Mouse (Mus musculus) lung, postnatal 14 days (tissue): ENCODE data around the gene Per2.

ENCODE experiments used
- DNase-seq: peaks from one replicate; pipeline ENCODE4 v3.0.0; 2021

Gene Per2

DNA sequence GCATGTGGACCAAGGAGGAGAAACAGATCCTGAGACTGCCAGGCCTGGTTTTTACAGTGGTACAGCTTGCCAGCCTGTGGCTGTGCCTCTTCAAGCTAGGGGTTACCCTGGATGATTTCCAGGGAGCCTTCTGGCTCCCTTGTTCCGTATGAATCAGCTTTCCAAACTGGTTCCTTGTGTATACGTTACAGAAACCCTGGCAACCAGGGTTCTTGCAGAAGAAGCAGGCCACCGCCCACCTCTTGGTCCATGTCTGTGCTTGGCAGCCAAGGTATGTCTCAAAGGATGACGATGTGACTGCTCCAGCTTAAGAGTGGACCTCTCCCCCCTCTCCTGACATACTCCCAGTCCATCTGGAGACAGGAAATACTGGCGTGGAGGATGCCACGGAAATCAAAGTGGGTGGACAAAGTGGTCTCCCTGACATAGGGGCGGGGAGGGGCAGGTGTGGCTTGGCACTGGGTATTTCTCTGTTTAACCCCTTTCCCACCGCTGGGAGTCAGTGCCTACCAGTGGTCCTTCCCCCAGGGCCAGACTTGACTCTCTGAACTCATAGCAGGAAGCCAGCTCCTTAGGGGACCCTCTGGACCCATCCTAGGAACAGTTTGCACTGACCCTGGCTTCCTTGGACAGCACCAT, 782 bp downstream of the Per2 start:
- DNase-seq: peak; percentile 71

DNA sequence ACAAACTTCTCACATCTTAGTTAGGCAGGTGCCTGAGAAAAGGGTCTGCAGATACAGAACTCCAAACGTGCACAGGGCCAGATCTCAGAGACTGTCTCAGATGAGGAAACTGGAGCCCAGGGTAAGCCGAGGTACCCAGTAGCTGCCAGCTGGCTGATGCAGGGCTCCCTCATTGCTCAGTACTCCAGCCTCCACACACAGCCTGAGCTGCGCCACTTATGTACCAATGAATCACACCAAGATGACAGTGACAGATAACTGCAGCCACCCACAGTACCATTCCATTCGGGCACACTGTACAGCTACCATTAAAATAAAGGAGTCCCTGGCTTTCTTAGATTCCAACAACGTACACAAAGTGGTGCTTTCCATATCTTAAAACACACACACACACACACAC, 1.4 kb downstream of the Per2 start:
- no peak for DNase-seq

DNA sequence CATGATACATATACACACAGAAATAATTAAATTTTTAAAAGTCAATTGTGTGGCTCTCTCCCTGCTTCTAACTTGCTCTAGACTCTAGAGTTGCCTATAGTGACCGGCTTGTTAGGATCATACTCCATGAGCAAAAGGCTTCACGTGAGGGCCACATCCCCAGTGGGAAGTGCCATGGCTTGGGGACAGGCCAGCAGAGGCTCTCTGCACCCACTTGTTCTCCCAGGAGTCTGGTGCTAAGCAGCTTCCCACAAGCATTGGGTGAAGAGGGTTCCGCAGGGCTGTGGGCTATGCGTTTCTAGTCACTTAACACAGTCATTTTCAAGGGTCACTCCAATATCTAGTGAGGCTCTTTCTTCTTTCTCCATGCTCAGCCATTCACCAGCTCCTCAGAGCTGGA, 2.0 kb downstream of the Per2 start:
- no peak for DNase-seq

DNA sequence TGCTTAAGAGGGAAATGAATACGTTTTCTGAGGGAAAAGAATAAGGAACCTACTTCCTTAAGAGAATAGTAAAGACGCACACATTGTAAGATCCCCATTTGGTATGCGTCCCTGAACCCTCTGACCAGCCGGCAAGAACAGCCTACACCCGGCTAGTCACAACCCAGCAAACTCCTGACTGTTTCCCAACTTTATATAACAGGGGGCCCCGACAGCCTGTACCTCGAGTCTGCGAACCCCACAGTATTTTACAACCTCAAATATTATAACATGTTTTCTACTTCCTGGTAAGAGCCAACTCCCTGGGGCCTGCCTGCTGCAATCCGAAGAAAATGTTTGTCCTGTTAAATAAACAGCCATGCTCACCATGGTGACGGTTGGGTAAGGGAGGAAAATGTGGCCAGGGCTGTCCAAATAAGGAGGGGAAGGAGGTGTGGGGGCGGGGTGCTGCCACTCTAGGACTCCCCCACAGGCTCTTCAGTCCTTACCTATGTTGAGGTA, 2.8 kb downstream of the Per2 start:
- peak; percentile 81 for DNase-seq

DNA sequence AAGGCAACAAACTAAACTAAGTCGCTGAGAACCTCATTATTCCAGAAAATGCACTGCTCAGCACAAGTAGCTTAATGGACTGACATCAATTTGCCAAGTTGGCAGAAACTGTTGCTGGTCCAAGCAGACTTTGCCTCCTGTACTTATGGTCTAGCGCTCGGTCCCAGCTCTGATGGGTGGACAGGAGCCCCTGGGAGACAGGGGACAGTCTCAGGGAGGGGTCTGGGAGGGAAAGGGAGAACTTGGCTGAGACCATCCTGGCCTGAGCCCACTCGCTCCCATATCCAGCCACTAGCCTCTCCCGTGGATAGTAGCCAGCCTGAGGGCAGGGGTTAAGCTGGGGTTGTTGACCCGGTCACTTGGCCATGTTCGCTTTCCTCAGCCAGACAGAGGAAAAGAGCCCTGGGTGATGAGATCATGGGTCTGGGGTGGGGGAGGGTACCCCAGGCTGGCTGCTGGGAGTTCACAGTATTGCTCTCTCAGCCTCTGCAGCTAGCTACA, 3.4 kb downstream of the Per2 start:
- peak; percentile 67 for DNase-seq

DNA sequence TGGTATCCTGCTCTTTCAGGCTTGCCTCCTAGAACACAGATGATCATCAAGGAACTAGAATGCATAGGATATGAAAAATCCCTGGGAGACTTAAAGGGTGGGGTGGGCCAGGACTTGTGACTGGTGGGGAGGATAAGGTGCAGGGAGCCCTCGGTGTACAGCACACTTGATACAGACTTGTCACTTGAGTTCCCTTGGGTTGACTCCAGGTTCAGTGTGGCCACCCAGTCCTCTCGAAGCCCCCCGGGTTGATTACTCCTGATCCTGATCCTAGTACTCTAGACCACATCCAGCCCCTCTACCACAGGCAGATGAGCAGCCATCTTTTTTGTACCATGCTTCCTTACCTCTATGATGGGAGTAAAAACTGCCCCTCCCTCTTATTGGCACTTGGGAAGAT, 4.2 kb downstream of the Per2 start:
- DNase-seq: no peak

DNA sequence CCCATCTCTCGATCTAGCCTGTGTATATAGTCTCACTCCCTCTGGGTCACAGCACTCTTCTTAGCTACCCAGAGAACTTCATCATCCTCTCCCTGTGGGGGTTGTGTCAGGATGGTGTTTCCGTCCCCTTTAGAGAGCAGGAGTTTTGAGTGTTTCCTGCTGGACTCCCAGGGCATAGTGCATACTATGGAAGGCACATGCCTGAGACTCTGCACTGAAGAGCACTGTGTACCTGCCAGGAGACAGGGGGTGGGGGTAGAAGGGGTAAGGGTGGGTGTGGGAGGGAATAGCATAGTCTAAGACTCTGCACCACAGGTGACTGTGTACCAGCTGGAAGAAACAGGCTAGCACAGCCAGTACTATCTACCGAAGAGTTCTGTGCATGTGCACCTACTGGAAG, 4.8 kb downstream of the Per2 start:
- no peak for DNase-seq

DNA sequence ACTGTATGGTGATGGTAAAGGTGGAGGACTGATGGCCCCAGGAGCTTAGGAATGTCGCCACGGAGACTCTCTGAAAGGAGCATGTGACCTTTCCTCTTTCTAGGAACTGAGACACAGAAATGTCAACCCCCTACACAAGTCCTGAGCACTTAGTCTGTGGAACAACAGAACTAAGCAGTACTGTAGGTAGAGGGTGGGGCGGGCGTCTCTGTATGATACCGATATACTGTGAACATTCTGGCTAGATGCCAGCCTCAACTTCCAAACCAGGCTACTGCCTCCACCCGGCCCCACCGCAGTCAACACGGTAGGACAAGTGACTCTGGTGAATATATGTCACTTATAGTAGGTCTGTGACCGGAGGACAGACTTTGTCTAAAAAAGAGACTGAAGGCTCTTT, 5.2 kb downstream of the Per2 start:
- DNase-seq: no peak

DNA sequence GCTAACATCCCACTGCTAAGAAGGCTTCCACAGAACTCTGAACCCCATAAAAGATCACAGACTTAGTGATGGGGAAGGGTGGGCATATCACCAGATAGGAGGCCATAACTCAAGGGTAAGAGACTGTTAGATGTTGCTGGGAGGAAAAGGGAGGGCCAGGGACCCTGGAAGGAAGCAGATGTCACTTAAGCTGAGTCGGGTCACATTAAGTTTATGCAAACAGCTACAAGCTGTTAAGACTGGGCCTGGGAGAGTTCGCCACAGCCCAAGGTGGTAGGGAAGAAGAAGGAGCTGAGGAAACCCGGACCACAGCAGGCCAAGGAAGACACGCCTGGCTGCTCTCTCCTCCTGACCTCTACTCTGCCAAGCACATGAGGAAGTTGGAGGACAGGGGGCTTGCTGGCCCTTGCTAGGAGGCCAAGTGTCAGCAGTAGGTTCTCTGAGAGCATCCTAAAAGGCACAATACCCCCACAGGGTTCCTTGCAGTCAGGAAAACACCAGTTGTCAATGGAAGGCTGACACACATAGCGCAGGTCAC, 7.5 kb downstream of the Per2 start:
- DNase-seq: no peak

DNA sequence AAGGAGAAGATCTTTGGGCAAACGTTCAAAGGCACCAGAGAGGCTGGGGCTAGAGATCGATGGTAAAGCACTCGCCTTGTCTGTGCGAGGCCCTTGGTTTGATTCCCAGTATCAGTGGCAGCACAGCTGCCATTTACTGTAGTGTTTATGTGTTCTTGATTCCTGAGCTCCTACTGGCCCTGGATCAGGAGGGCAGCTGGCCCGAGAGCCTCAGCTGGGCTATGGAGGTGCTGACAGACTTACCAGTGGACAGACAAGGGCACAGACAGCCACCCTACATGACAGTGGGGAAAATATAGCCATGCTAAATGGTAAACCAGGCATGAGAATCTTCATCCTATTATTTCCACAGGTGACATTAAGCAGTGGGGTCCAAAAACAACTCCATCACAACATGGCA, 8.3 kb downstream of the Per2 start:
- no peak for DNase-seq

DNA sequence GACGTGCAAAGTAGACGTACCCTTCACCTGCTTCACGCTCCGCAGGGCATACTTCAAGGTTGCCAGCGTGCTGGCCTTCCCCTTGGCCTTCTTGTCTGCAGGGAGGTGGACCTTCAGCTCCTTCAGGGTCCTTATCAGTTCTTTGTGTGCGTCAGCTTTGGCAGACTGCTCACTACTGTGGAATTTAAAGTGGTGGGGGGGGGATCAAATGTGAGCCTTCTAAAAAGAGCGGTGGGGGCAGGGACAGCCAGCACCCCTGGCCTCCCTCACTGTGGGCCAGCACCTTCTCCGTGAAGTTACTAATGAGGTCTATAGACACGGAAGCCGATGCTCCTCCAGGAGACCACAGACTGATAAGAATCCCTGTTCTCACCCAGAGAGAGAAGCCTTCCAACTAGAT, 10.4 kb downstream of the Per2 start:
- peak; percentile 59 for DNase-seq

DNA sequence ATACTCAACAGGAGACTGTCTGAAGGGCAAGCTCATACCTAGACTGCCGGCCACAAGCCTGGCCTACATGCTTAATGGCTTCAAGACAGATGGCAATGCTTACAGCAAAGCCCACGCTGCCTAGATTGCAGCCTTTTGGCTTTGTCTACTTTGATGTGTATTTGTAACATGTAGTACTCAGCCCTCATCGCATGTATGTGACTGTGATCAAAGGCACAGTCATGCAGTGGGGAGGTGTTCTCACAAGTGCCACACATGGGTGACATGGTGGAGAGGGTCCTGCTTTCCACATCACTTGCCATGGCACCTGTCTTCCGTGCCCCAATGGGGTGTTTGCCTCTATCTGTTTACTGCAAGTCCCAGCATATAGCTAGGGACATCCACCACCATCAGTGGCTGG, 12.6 kb downstream of the Per2 start:
- DNase-seq: no peak

DNA sequence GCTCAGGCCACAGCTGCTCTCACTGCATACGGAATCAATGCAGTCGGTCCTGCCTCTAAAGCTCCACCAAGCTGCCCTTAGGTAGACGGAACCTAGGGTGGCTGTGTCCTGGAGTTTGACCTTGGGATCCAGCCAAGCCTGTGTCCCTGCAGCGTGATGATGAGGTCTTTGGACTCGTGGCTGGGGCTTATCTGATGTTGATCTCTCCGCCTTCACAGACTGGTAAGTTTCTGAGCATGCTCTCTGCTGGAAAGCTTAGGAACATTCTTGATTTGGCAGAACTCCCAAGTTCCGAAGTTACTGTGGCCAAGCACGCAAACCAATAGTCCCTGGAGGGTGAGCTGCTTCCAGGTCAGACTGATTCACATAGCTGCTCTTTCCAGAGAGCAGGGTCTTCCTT, 13.1 kb downstream of the Per2 start:
- DNase-seq: peak; percentile 68

DNA sequence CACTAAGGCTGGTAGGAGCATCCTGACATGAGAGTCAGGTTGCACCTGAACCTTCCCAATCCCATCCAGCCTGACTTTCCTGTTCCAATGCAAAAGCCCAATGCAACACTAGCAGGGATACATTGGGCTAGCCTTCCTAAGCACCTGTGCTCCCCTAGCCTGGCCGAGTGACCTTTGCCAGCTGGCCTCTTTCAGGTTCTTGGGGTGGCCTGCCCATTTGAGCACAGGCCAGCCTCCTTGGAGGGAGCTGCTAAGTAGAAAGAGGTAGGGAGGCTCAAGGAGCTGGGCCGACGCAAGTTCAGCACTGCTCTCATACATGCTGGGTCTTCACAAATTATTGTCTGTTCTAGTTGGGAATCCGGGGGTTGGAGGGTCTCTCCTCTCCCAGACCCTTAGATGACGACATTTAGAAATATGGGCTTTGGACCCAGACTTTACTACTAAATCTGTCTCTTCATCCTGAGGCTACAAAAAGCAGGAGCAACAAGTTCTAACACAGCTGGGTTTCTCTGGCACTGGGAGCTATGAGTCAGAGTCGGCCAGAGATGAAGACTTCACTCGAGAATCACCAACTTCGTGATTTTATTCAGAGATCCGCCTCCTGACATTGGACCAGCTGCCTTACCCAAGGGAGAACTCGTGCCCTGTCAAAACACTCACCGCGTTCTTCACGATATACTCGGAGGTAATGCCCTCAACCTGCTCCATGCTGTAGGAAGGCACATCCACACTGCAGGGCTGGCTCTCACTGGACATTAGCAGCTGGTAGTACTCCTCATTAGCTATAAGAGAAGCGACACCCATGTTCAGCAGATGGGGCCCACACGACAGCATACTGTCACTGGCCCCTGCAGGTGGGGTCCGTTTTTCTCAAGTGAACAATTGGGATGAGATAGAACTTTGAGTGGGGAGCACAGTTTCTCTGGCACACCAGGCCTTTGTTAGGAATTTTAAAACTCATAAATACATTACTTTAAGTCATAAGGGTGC, 14.0 kb downstream of the Per2 start:
- DNase-seq: no peak

DNA sequence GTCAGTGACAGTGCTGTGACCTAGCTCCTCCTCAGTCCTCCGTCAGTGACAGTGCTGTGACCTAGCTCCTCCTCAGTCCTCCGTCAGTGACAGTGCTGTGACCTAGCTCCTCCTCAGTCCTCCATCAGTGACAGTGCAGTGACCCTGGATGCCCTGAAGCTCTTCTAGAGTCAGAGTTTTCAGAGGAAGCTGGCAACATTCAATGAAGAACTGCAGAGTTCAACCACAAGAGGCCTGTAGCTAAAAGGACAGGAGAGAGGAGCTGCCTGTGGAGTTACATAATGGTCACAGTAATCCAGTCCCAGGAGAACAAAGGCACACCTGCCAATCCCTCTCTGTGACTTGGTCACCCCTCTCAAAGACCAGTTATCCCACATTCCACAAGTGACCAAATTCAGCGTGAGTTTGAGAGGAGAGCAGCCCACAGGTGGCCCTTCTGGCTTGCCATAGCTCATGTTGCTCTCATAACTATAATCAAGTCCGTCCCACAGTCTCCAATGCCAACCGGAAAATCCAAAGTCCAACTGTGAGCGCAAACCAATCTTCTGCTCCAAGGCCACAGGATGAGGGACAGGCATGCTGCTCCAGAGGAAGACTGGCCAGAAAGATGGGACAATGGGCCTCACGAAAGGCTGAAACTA, 16.7 kb downstream of the Per2 start:
- peak; percentile 51 for DNase-seq

DNA sequence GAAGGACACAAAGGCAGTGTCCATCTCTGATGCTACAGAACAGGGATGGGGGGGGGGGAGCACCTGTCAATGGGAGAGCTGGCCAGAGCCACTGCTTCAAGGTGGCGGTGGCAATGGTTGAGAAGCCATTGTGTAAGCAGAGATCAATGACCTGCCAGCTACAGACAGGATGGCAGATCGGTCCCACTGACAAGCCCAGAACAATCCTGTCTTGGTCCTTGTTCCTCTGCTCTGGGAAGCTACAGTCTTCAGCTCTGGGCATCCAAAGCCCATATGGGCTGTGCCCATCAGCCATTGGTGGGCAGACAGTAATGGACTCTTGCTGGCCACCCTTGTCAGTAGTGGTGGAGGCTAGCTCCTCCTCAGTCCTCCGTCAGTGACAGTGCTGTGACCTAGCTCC, 17.3 kb downstream of the Per2 start:
- DNase-seq: no peak

DNA sequence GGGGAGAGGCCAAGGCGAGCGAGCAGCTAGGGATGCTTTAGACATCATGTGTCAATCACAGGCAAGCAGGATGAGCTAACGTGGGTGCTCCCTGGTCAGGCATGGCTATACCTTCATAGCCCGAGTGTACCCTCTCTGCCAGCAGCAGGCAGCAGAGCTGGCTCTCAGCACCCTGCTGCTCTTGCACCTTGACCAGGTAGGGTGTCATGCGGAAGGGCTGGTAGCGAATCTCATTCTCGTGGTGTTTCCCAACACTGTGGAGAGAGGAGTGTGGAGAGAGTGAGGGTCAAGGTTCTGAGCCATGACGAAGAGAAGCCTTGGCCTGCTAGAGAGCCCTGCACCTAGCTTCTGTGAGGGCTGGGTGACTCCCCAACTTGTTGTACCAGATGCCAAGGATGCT, 19.3 kb downstream of the Per2 start:
- DNase-seq: no peak

DNA sequence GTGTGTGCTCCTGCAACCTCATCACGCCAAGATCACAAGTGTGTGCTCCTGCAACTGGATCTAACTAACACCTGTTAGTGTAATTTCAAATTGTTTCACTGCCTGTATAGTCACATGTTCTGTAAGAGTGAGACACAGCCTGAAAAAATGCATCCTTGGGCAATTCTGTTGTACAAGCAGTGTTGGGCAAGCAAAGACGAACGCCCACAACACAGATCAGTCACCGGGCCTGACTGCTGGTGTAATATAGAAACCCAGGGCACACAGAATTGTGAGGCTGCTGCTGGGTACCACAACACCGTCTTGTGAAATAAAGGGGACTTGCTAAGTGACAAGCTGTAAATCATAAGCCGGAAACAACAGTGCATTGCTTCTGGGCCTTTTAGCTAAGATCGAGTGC, 21.6 kb downstream of the Per2 start:
- no peak for DNase-seq

DNA sequence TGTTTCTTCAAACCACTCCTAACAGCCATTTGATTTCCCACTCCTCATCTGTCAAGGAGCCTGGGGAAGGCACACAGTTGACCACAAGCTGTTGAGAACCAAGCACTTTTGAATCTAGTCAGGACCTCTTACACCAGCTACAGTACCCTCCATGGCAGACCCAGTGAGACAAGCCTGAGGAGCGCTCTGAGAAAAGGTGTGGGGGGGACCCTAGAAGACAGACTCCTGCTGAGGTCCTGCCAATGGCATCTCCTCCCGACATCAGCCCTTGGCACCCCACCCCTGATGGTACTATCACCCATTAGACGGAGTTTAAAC, 22.1 kb downstream of the Per2 start:
- no peak for DNase-seq

DNA sequence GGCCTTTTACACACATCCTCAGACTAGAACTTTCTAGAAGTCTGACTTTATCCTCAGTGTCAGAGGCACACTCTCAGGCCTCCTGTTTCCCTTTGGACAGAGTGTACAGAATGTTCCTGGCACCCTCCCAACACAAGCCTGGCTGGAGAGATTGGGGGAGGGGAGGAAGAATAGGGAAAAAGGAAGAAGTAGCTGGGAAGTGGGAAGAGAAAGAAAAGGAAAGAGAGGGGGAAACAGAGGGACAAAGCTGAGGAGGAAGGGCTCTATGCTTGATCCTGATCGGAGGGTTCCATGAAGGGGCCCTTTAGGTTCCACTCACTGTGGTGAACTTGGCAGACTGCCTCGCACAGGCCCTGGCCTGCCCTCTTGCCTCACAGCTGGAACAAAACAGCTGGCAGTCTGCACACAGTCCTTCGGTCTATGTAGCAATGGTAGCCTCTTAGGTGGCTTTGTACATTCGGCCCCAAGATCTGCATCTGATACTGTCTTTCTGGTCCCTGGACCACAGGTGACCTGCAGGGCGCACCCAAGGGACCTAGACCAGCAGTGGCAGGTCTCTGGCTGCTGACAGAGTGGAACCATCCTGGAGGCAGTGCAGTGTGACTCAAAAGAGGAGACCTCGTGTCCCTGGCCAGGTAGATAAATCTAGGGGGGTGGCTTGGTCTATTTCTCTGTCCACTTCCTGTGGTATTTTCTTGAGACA, 22.6 kb downstream of the Per2 start:
- peak; percentile 93 for DNase-seq

DNA sequence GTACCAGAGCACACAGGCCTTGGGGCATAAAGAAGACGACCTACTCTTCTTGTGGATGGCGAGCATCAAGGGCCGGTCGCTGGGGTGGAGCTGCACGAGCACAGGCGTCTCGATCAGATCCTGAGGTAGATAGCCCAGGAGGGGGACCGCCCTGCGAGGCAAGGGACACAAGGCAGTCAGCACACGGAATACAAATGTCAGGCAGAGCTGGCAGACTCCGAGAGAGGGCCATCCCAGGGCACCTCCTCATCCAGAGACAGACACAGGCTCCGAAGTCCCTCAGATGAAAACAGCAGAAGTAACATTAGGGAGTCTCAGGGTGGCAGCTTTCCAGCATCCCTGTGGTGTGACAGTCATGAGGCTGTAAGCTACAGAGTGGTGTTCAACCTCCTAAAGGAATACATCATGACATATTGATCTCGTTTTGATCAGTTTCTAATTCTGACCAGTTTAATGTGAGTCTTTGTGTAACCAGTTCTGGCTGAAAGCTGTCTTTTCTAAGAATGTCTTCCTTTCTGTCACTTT, 23.5 kb downstream of the Per2 start:
- no peak for DNase-seq

DNA sequence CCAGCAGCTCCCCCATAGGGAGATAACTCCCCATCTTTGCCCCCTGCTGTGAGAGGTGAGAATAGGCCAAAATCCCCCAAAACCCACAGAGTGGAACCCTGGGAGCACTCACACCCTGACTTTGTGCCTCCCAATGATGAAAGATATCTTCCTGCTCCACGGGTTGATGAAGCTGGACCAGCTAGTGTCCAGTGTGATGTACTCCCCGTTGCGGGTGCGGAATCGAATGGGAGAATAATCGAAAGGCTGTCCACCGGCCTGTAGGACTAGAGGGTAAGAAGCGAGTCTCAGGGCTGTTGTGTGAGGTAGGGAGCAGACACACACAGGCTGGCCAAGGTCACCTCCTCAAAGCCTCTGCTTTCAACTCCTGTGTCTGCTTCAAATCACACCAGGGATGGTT, 24.2 kb downstream of the Per2 start:
- no peak for DNase-seq

DNA sequence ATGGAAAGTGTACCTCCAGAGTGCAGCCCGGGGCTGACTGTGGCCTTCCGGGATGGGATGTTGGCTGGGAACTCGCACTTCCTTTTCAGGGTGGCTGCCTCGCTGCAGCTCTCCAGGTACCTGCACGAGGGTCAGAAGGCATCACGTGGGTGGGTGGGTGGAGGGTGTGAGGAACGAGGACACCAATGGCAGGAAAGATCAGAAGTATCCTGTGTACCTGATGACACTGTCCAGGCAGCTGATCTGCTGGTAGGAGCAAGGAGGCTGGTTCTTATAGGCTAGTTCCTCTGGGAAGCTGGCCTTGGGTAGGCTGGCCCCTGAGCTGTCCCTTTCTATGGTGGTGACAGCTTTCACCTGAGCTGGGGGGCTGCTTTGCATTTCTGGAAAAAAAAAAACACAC, 28.4 kb downstream of the Per2 start:
- no peak for DNase-seq
